Mouse (Mus musculus) myocyte (in vitro differentiated cells): ENCODE results near the gene Cdc42se2.

Experiments used
- MAX ChIP-seq: IDR thresholded peaks from one replicate; pipeline ENCODE4 v1.6.1; 2011; ENCODE audit warnings: low read depth, mild to moderate bottlenecking, control low read depth
- POLR2A ChIP-seq: IDR thresholded peaks from one replicate; pipeline ENCODE4 v1.6.1; 2011; ENCODE audit warnings: low read depth, mild to moderate bottlenecking, control low read depth, moderate library complexity; ENCODE audit not compliant: insufficient read length
- POLR2AphosphoS2 ChIP-seq: IDR thresholded peaks from one replicate; pipeline ENCODE4 v1.6.1; 2011; ENCODE audit warnings: low read depth, control low read depth; ENCODE audit not compliant: insufficient read length
- REST ChIP-seq: IDR thresholded peaks from one replicate; pipeline ENCODE4 v1.6.1; 2011; ENCODE audit warnings: mild to moderate bottlenecking, control low read depth, moderate library complexity; ENCODE audit not compliant: insufficient read depth, insufficient read length
- TCF12 ChIP-seq: IDR thresholded peaks from one replicate; pipeline ENCODE4 v1.6.1; 2011; ENCODE audit warnings: mild to moderate bottlenecking, control low read depth; ENCODE audit not compliant: poor library complexity, insufficient read depth, severe bottlenecking
- USF1 ChIP-seq: IDR thresholded peaks from one replicate; pipeline ENCODE4 v1.6.1; 2011; ENCODE audit warnings: low read depth, mild to moderate bottlenecking, control low read depth, moderate library complexity

GRCm38 (mm10) chr11:54774282-54775078, 13.0 kb downstream of the Cdc42se2 start:
- TF ChIP-seq MAX (no peak), POLR2A (no peak), USF1 (no peak), TCF12 (no peak), POLR2AphosphoS2 (no peak), REST (no peak)
